Mouse (Mus musculus): ENCODE measurements around the gene Npl. TPM values are rescaled to one million over a fixed set of nuclear protein-coding genes. Genes with fewer than 3 reads are reported as not detected.

Npl gene
- polyA plus RNA-seq (2017; shearing (Covaris generic)): not detected

DNA sequence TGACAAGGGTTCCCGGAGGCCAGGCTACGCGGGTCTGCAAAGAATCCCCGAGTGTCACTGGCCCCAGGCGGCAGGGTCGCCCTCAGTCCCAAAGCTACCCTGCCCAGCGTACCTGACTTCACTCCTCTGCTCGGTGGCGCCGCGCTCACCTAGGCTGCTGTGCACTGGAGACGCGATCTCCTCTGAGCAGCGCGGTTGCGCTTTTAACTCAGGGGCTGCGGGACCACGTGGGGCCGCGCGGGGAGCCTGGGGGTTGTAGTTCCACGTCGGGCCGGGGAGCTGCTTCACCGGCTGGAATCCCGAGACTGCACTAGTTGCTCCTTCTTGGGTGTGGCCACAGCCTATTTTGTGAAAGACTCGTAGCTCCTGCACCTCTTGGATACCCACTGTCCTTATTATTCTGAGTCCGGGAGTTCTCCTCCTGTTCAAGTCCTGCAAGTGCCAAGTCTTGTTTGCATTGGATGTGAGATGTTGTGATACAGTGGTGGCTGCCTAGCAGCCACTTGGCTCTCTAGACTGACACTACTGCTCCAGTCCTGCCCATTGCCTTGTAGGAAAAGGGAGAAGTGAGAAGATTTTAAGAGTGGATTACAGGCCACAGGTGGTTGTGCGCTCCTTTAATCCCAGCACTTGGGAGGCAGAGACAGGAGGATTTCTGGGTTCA lies at the start of gene Npl:
Npl (minus strand) TSS at position 510 of the 664 bp plus-strand sequence.

DNA sequence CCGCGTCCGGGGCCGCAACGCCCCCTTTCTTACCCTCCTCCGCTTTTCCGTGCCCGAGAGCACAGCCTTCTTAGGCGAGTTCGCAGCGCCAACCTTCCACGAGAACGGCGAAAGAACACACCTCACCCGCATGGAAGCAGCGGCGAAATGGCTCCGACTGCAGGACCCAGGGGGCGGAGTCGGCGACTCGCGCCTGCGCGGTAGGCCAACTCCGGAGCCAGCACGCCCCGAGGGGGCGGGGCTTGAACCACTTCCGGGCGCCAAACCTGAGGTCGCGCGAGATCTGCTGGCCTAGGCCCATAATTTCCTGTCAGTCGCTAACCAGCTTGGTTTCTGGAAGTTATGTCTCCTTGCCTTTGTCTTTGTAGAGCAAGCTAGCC lies 62.4 kb downstream of the Npl start, which contains the start of gene Dhx9:
Dhx9 (minus strand) TSS at position 161 of the 380 bp plus-strand sequence.

Other genes with a start within 250 kb of the Npl start
- 12.7 TPM for gene Lamc1, start 217.3 kb downstream of the Npl start, polyA plus RNA-seq (2017; shearing (Covaris generic))
- gene Shcbp1l, start 124.9 kb downstream of the Npl start, polyA plus RNA-seq (2017; shearing (Covaris generic)): 0.23 TPM
- 47.7 TPM for gene Dhx9, start 62.4 kb downstream of the Npl start, polyA plus RNA-seq (2017; shearing (Covaris generic))
- not detected for gene Rgs8, start 103.0 kb upstream of the Npl start, polyA plus RNA-seq (2017; shearing (Covaris generic))
- gene Rgs16, start 190.3 kb upstream of the Npl start, polyA plus RNA-seq (2017; shearing (Covaris generic)): 28.5 TPM
- gene Rnasel, start 199.4 kb upstream of the Npl start, polyA plus RNA-seq (2017; shearing (Covaris generic)): 27.7 TPM